Mouse (Mus musculus): ENCODE data around the gene Nkx2-3.
A peak's percentile ranks its signal among the peaks of the same experiment; 100 is the strongest.

The Nkx2-3 gene

DNA sequence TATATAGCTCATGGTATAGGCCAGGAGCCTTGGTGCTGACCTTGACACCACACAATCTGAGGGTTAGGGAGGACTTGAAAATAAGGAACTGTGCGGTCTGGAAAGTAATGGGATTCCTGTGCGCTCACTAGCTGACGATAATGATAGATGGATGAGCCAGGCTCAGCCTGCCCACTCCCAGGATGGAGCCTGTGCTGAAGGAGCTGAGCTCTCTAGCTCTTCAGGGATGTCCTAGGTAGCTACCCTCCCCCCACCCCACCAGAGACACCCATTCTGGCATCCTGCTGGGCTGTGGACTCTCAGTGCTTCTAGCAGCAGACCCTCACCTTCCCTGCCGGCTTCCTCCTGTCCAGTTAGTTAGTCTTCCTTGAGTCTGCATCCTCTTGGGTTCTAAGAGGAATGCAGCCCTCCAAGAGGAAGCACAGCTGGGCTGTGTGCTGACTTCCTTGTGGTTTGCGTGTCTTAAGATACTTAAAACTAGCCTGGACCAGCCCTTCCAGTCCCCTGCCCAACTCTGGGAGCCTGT is 6.4 kb downstream of the Nkx2-3 start:
- no peak for DNase-seq (ENCODE audit: low read depth, low spot score)

- DNase-seq (ENCODE audit: low read depth, low spot score): no peak
Measured at GRCm38 (mm10) chr19:43619916-43620479, 7.9 kb downstream of the Nkx2-3 start.

DNA sequence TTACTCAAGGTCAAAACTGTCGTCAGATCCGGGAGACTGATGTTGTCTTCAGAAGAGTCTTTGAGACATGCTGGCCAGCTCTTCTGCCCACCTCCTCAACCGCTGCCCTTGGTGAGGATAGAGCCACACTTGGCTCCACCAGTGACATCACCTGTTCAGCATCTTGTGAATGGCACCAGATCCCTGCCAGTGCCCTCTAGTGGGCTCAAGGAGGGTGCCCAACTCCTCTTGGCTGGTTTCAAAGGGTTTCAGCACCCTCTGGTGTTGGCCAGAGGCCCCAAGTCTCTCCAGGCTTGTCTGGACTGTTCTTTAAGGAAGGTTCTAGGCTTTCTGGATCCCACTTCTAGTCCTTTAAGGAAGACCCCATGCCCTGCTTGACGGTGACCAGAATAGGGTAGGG is 11.8 kb downstream of the Nkx2-3 start:
- DNase-seq (ENCODE audit: low read depth, low spot score): no peak

DNA sequence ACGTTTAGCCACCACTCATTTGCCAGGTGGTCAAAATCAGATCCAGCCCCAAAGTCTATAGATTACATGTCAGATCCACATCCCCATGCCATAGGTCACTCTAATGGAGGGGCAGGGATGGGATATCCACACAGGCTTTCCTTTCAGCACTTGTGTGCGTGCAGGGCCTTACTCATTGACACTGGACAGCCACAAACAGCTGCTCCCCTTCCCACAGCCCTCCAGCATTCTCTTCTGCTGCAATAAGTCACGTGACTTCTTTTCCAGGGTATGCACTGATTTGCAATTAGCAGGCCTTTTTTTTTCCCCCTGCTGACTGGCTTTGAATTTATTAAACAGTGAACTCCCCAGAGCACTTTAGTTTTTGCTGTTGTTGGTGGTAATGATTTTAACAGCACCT is 14.0 kb downstream of the Nkx2-3 start:
- DNase-seq (ENCODE audit: low read depth, low spot score): no peak

- DNase-seq (ENCODE audit: low read depth, low spot score): no peak
Measured at GRCm38 (mm10) chr19:43627345-43627744, 15.2 kb downstream of the Nkx2-3 start.

GRCm38 (mm10) chr19:43629088-43629487 is 17.0 kb downstream of the Nkx2-3 start:
- no peak for DNase-seq (ENCODE audit: low read depth, low spot score)

- DNase-seq (ENCODE audit: low read depth, low spot score): no peak
Measured at GRCm38 (mm10) chr19:43630466-43631251, 18.5 kb downstream of the Nkx2-3 start.

GRCm38 (mm10) chr19:43641833-43642232 is 29.7 kb downstream of the Nkx2-3 start:
- DNase-seq (ENCODE audit: low read depth, low spot score): no peak

- DNase-seq (ENCODE audit: low read depth, low spot score): no peak
Measured at GRCm38 (mm10) chr19:43642843-43643242, 30.7 kb downstream of the Nkx2-3 start.

- no peak for DNase-seq (ENCODE audit: low read depth, low spot score)
Measured at GRCm38 (mm10) chr19:43645508-43645907, 33.4 kb downstream of the Nkx2-3 start.

DNA sequence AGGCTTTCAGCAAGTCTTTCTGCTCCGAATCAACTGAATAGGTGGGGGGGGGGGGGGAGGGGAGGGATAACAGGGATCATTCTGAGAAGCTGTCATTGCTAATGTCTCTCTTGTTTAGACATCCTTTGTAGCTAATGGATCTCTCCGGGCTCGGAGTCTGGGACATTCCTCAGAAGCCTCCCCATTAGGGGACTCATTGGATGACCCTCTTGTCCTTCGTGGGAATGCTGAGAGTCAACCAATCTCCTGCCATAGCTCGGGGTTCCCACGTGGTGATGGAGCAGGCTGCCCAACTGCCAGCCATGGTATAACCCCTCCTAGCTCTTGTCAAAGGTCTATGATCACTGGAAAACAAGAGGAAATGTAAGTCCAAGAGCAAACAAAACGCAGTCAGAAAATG is 34.7 kb downstream of the Nkx2-3 start:
- DNase-seq (ENCODE audit: low read depth, low spot score): no peak

DNA sequence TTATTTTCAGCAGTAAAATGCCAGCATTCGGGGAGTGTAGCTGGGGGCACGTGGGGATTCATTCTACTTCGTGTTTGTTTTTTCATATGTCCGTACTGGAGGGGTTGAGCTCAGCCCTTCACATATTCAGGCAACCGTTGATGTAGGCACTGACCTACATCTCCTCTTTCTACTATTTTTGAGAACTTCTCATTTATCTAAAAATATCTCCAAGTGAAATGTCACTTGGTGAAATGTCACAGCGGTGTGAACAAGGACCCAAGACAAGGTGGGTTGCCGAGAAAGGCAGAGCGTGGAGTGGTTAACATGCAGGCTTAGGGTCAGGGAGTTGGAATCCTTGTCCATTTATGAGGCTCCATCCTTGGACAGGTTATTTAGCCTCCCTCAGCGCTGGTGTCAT is 35.1 kb downstream of the Nkx2-3 start:
- no peak for DNase-seq (ENCODE audit: low read depth, low spot score)

DNA sequence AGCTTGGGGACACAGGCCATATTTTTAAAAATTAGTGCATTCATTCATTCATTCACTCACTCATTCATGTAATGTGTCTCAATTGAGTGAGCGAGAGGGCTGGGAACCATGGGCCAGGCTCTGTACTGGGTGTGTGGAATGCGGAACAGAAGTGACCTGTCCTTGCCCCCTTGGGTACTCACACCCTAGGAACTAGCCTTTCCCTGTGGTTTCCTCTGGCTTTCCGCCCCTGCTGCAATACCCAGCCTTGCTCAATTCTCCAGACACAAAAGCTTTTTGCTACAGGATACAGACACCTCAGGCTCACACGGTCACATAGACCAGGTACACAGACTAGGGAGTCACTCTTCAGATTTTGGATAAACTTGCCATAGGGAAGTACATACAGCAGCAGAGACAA is 36.2 kb downstream of the Nkx2-3 start:
- DNase-seq (ENCODE audit: low read depth, low spot score): no peak

DNA sequence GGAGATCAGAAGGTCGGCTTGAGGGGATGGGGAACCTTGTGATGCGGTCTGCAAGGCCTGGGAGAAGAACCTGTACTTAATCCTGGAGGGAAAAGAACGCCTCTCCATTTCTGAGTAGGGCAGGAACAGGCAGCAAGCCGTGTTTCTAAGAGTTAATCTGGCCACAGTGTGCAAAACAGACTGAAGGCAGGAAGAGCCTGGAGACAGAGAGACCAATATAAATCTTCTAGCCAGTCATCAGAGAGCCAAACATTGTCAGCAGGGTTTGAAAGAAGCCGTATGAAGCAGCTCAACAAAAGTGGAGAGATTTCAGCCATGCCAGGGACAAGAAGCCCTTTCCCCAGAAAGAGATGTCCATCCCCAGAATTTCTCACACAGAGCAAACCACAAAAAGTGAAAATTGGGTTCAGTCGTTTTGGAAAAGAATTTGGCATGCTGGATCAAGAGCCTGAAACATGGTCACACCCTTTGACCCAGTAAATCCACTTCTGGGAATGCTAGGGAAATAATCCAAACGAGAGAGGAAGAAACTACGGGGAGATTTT is 39.2 kb downstream of the Nkx2-3 start:
- no peak for DNase-seq (ENCODE audit: low read depth, low spot score)

GRCm38 (mm10) chr19:43655735-43656492 is 43.8 kb downstream of the Nkx2-3 start:
- DNase-seq (ENCODE audit: low read depth, low spot score): peak; percentile 24

- no peak for DNase-seq (ENCODE audit: low read depth, low spot score)
Measured at GRCm38 (mm10) chr19:43659632-43660031, 47.5 kb downstream of the Nkx2-3 start.

GRCm38 (mm10) chr19:43660774-43661173 is 48.6 kb downstream of the Nkx2-3 start:
- no peak for DNase-seq (ENCODE audit: low read depth, low spot score)

DNA sequence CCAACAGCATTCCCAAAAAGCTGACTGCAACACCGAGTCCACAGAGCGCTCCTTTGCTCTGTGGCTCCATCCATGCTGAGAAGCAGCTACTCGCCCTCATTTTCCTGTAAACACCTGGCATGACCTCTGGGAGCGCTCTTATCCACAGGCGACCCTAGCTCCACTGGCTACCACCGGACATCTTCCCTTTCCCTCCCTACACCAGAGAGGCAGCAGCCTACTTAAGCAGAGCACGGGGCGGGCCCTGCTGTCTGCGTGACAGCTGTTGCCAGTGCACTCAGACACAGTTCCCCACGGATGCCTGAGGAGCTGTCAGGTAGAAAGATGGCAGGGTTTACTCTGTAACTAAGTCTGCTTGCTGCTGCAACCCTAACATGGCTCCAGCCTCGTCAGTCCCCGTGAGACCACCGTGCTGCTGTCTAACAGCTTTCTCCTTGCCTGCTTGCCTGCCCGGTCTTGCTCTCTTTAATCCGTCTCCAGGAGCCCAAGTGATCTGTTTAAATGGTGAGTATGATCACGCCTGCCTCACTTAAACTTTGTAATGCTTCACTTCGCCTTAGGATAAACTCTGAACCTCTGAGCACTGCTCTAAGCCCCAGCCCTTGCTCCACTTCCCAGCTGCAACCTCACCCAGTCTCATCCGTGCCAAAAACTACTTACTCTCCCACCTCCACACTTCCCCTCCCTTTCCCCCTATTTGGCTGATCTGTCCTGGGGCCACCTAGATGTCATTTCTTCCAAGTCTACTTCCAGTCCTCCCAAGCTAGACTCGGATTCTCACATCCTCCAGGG is 50.2 kb downstream of the Nkx2-3 start:
- DNase-seq (ENCODE audit: low read depth, low spot score): no peak

DNA sequence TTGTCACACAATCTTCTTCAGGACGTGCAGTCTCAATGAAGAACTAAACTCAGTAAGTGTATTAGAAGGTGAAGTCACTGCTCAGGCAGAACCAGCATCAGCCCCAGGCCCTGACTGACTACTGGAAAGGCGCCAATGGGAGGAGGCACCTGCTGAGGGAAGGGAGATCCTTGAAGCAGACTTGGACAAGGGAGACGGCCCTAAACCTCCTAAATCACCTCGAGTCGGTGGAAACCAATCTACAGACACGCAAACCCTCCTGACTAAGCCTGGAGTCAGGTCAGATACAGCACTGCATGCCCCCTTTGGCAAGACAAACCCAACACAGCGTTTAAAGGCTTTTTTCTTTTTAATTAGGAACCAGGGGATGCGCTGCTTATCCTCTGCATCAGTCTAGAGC is 51.3 kb downstream of the Nkx2-3 start:
- DNase-seq (ENCODE audit: low read depth, low spot score): no peak

Data from brain, embryonic 18.5 days (tissue).